Mouse (Mus musculus): Measurements from ENCODE around the gene Fam171a1. TPM values are rescaled to one million over a fixed set of nuclear protein-coding genes. Genes with fewer than 3 reads are reported as not detected.
"Not testable (repeated sequence)": the region's sequence is repeated elsewhere in the genome, so short reads cannot be mapped to it uniquely, and the experiment has no call there.

Gene Fam171a1
- polyA plus RNA-seq, 1 experiment from 2014 or later, result 23.7 TPM

DNA sequence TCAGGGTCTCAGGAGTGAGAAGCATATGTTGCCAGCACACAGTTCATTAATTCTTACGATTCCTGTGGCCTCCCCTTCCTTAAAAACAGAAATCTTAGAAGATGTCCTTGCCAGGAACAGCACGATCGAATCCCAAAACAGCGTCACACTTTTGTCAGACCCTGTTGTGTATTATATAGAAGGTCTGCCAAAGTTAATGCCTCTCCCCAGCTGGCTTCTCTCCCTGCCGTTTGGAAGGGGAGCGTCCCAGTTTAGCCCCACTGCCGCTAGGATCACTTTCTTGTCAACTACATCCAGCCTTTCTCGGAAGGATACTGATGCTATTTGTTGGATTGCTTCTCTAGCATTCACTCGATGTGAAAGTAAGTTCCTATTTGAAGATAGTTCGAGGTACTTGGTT is 102.6 kb downstream of the Fam171a1 start:
- Histone ChIP-seq H3K9me3 (no peaks in the 10 kb centered on the region), H3K4me2 (no peak overlapping the region), H3K4me3 (no peak overlapping the region), H3K9ac (no peak overlapping the region), H3K27me3 (replicated peaks) (no peaks in the 10 kb centered on the region), H3K4me1 (no peaks in the 10 kb centered on the region; the same call in 1 of the 2 replicates), H3K27ac (replicated peaks) (no peak overlapping the region), H3K36me3 (peaks cover 34% of the 10 kb centered on the region)
- no peak for ATAC-seq (ENCODE audit: extremely low read depth, insufficient number of reproducible peaks, low FRiP score, low TSS enrichment)
- WGBS, result 81% methylated on average over 10 of the region's 10 CpGs

DNA sequence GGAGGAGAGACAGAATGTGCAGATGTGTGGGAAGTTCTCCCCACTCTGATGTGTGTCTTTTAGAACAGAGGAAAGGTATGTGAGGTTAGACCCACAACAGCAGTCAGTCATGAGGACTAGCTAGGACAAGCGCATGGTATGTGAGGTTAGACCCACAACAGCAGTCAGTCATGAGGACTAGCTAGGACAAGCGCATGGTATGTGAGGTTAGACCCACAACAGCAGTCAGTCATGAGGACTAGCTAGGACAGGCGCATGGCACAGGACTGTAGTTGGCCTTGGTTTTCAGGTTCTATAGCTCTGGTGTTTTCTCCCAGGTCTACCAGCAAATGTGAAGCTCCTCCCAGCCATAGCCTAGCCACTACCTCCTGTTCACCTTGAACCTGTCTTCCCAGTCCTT is 103.6 kb downstream of the Fam171a1 start:
- not testable (repeated sequence) for H3K9me3 ChIP-seq; H3K4me3 ChIP-seq; H3K4me2 ChIP-seq; H3K27ac ChIP-seq (replicated peaks); H3K9ac ChIP-seq; H3K27me3 ChIP-seq (replicated peaks); H3K4me1 ChIP-seq; ATAC-seq (ENCODE audit: extremely low read depth, insufficient number of reproducible peaks, low FRiP score, low TSS enrichment)
- 88% methylated on average over 3 of the region's 3 CpGs for WGBS
- H3K36me3 ChIP-seq, result peaks cover 36% of the 10 kb centered on the region

GRCm38 (mm10) chr2:3218225-3218624 is 104.2 kb downstream of the Fam171a1 start:
- peaks cover 36% of the 10 kb centered on the region for H3K36me3 ChIP-seq
- no peaks in the 10 kb centered on the region for H3K27me3 ChIP-seq (replicated peaks)
- H3K4me1 ChIP-seq, result no peaks in the 10 kb centered on the region; the same call in 1 of the 2 replicates
- no peak overlapping the region for H3K9ac ChIP-seq
- WGBS, result 62% methylated on average over 6 of the region's 6 CpGs
- no peaks in the 10 kb centered on the region for H3K9me3 ChIP-seq
- H3K4me2 ChIP-seq, result no peak overlapping the region
- no peak overlapping the region for H3K4me3 ChIP-seq
- H3K27ac ChIP-seq (replicated peaks), result no peak overlapping the region
- ATAC-seq (ENCODE audit: extremely low read depth, insufficient number of reproducible peaks, low FRiP score, low TSS enrichment), result no peak

GRCm38 (mm10) chr2:3228475-3228874 is 114.5 kb downstream of the Fam171a1 start:
- H3K9ac ChIP-seq, result no peak overlapping the region
- H3K4me3 ChIP-seq, result no peak overlapping the region
- H3K4me1 ChIP-seq, result 0 out of 2 replicates have a peak, but pooled peaks cover 5% of the 10 kb centered on the region
- peaks cover 29% of the 10 kb centered on the region for H3K36me3 ChIP-seq
- H3K9me3 ChIP-seq, result no peaks in the 10 kb centered on the region
- no peak overlapping the region for H3K4me2 ChIP-seq
- 0 out of 2 replicates have a peak, but pooled peaks have one; percentile 14 for ATAC-seq (ENCODE audit: extremely low read depth, insufficient number of reproducible peaks, low FRiP score, low TSS enrichment)
- 71% methylated on average over 4 of the region's 4 CpGs for WGBS
- H3K27ac ChIP-seq (replicated peaks), result no peak overlapping the region
- no peaks in the 10 kb centered on the region for H3K27me3 ChIP-seq (replicated peaks)

GRCm38 (mm10) chr2:3229060-3229459 is 115.0 kb downstream of the Fam171a1 start:
- H3K4me3 ChIP-seq, result no peak overlapping the region
- H3K36me3 ChIP-seq, result peaks cover 29% of the 10 kb centered on the region
- 0 out of 2 replicates have a peak, but pooled peaks cover 5% of the 10 kb centered on the region for H3K4me1 ChIP-seq
- no peaks in the 10 kb centered on the region for H3K27me3 ChIP-seq (replicated peaks)
- no peak for ATAC-seq (ENCODE audit: extremely low read depth, insufficient number of reproducible peaks, low FRiP score, low TSS enrichment)
- H3K9me3 ChIP-seq, result no peaks in the 10 kb centered on the region
- H3K4me2 ChIP-seq, result no peak overlapping the region
- no peak overlapping the region for H3K9ac ChIP-seq
- WGBS, result 7% methylated on average over 2 of the region's 2 CpGs
- no peak overlapping the region for H3K27ac ChIP-seq (replicated peaks)

GRCm38 (mm10) chr2:3239255-3239654 is 125.2 kb downstream of the Fam171a1 start:
- H3K4me1 ChIP-seq, result peaks cover 9% of the 10 kb centered on the region
- H3K27ac ChIP-seq (replicated peaks), result 0 out of 2 replicates have a peak overlapping the region, but pooled peaks have one; percentile 32
- H3K4me3 ChIP-seq, result no peak overlapping the region
- no peaks in the 10 kb centered on the region for H3K9me3 ChIP-seq
- no peak overlapping the region for H3K9ac ChIP-seq
- no peak overlapping the region for H3K4me2 ChIP-seq
- no peaks in the 10 kb centered on the region for H3K36me3 ChIP-seq
- ATAC-seq (ENCODE audit: extremely low read depth, insufficient number of reproducible peaks, low FRiP score, low TSS enrichment), result no peak
- H3K27me3 ChIP-seq (replicated peaks), result no peaks in the 10 kb centered on the region
- 36% methylated on average over 5 of the region's 5 CpGs for WGBS

GRCm38 (mm10) chr2:3244251-3244650 is 130.2 kb downstream of the Fam171a1 start:
- Histone ChIP-seq H3K36me3 (no peaks in the 10 kb centered on the region), H3K27me3 (replicated peaks) (no peaks in the 10 kb centered on the region), H3K4me2 (no peak overlapping the region), H3K4me3 (no peak overlapping the region), H3K27ac (replicated peaks) (no peak overlapping the region), H3K9me3 (no peaks in the 10 kb centered on the region), H3K9ac (no peak overlapping the region), H3K4me1 (peaks cover 6% of the 10 kb centered on the region)
- ATAC-seq (ENCODE audit: extremely low read depth, insufficient number of reproducible peaks, low FRiP score, low TSS enrichment), result no peak
- 47% methylated on average over 3 of the region's 3 CpGs for WGBS

DNA sequence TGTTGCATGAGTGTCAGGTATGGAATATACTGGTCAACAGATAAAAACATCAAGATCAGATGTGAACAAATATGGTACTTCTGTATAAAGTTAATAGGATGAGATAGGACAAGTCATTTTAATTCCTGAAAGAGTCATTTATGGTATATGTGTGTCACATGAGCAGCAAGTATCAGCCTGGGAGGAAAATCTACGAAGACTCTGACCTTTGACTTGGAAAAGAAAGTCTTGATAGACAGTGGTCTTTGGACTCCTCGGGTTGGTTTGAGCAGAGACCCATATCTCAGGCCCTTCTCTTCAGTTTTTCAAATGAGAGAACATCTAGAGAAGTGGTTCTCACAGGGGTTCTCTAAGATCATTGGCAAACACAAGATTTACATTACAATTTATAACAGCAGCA is 137.3 kb downstream of the Fam171a1 start:
- Histone ChIP-seq H3K36me3 (no peaks in the 10 kb centered on the region), H3K4me2 (no peak overlapping the region), H3K4me1 (no peaks in the 10 kb centered on the region), H3K27me3 (replicated peaks) (no peaks in the 10 kb centered on the region), H3K27ac (replicated peaks) (no peak overlapping the region), H3K9me3 (no peaks in the 10 kb centered on the region), H3K9ac (no peak overlapping the region), H3K4me3 (no peak overlapping the region)
- ATAC-seq (ENCODE audit: extremely low read depth, insufficient number of reproducible peaks, low FRiP score, low TSS enrichment), result no peak
- 67% methylated on average over 2 of the region's 2 CpGs for WGBS

- Histone ChIP-seq H3K36me3 (no peaks in the 10 kb centered on the region), H3K27me3 (replicated peaks) (no peaks in the 10 kb centered on the region), H3K27ac (replicated peaks) (no peak overlapping the region), H3K4me3 (no peak overlapping the region), H3K9me3 (no peaks in the 10 kb centered on the region), H3K4me1 (peaks cover 9% of the 10 kb centered on the region; the same call in 1 of the 2 replicates), H3K9ac (no peak overlapping the region), H3K4me2 (no peak overlapping the region)
- WGBS, result 60% methylated on average over 3 of the region's 3 CpGs
- ATAC-seq (ENCODE audit: extremely low read depth, insufficient number of reproducible peaks, low FRiP score, low TSS enrichment), result no peak
Measured at GRCm38 (mm10) chr2:3266466-3266865, 152.4 kb downstream of the Fam171a1 start.

DNA sequence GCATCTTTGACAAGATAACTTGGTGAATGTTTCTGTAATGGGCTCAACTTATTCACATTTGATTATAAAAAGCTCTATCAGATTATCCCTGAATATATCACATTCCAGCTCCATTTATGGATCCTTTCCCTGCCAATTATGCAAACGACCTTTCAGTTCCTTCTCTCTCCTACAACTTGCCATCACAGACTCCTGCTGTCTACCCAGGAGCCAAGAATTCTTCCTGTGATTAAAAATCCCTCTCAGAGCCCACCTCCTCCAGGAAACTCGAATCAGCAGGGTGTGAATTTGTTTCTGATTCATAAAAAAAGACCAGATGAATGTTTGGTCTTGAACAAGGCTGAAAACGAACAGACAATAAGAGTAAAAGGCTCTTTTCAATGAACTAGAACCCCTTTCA is 153.9 kb downstream of the Fam171a1 start:
- ATAC-seq (ENCODE audit: extremely low read depth, insufficient number of reproducible peaks, low FRiP score, low TSS enrichment), result no peak
- Histone ChIP-seq H3K36me3 (no peaks in the 10 kb centered on the region), H3K4me3 (no peak overlapping the region), H3K27me3 (replicated peaks) (no peaks in the 10 kb centered on the region), H3K4me1 (peaks cover 12% of the 10 kb centered on the region; the same call in 1 of the 2 replicates), H3K27ac (replicated peaks) (no peak overlapping the region), H3K4me2 (no peak overlapping the region), H3K9me3 (no peaks in the 10 kb centered on the region), H3K9ac (no peak overlapping the region)
- 34% methylated on average over 3 of the region's 3 CpGs for WGBS

GRCm38 (mm10) chr2:3273349-3273748 is 159.3 kb downstream of the Fam171a1 start:
- Histone ChIP-seq H3K4me3 (no peak overlapping the region), H3K27ac (replicated peaks) (no peak overlapping the region), H3K9me3 (no peaks in the 10 kb centered on the region), H3K36me3 (no peaks in the 10 kb centered on the region), H3K9ac (no peak overlapping the region), H3K4me1 (peaks cover 10% of the 10 kb centered on the region; the same call in 1 of the 2 replicates), H3K27me3 (replicated peaks) (no peaks in the 10 kb centered on the region), H3K4me2 (no peak overlapping the region)
- ATAC-seq (ENCODE audit: extremely low read depth, insufficient number of reproducible peaks, low FRiP score, low TSS enrichment), result no peak
- WGBS, result 73% methylated on average over 2 of the region's 2 CpGs

- ATAC-seq (ENCODE audit: extremely low read depth, insufficient number of reproducible peaks, low FRiP score, low TSS enrichment), result no peak
- WGBS, result 74% methylated on average over 2 of the region's 2 CpGs
- H3K36me3 ChIP-seq, result no peaks in the 10 kb centered on the region
- H3K9me3 ChIP-seq, result no peaks in the 10 kb centered on the region
- H3K27me3 ChIP-seq (replicated peaks), result no peaks in the 10 kb centered on the region
- H3K27ac ChIP-seq (replicated peaks), result no peak overlapping the region
- no peak overlapping the region for H3K4me2 ChIP-seq
- no peak overlapping the region for H3K9ac ChIP-seq
- no peak overlapping the region for H3K4me3 ChIP-seq
- peaks cover 7% of the 10 kb centered on the region; the same call in 1 of the 2 replicates for H3K4me1 ChIP-seq
Measured at GRCm38 (mm10) chr2:3276106-3276505, 162.1 kb downstream of the Fam171a1 start.
